Mouse (Mus musculus) telencephalon, adult 2 months (tissue): ENCODE results near the gene Syt1.

ENCODE experiments used
- DNase-seq: peaks from one replicate; pipeline ENCODE4 v3.0.0-alpha.2; 2011; ENCODE audit warnings: low read depth, low spot score

Gene Syt1

GRCm38 (mm10) chr10:108448421-108448820, 562.4 kb downstream of the Syt1 start:
- DNase-seq = no peak
